Mouse (Mus musculus) heart, postnatal 0 days (tissue): ENCODE data around the gene Dse.

Experiments used
- CTCF ChIP-seq: IDR thresholded peaks from 2 replicates; pipeline ENCODE4 v1.5.1; 2016; ENCODE audit warnings: antibody characterized with exemption, control low read depth, low read depth
- EP300 ChIP-seq: IDR thresholded peaks from 2 replicates; pipeline ENCODE4 v1.6.1; 2016; ENCODE audit warnings: antibody characterized with exemption, low read depth

- TF ChIP-seq CTCF (no peak), EP300 (no peak)
Measured at GRCm38 (mm10) chr10:34200689-34201088, 6.8 kb downstream of the Dse start.
